Mouse (Mus musculus) cerebellum, adult 2 months (tissue): ENCODE data around the gene L3mbtl4. TPM values are rescaled to one million over a fixed set of nuclear protein-coding genes. Genes with fewer than 3 reads are reported as not detected.
A peak's percentile ranks its signal among the peaks of the same experiment; 100 is the strongest.

Source experiments
- DNase-seq, 2 experiments: peaks; one replicate each; pipeline ENCODE4 v3.0.0; 2021
- H3K27ac ChIP-seq: fragments of 200-500 bp; 2 replicates; pipeline ENCODE4 v1.5.1; 2012; ENCODE audit warnings: low read length, control low read depth, inconsistent platforms; ENCODE audit not compliant: insufficient read depth
- H3K27me3 ChIP-seq: fragments of 200-500 bp; 2 replicates; pipeline ENCODE4 v1.6.1; 2012; ENCODE audit warnings: inconsistent platforms, mild to moderate bottlenecking, low read length, moderate library complexity; ENCODE audit not compliant: control insufficient read depth, insufficient read depth
- H3K4me1 ChIP-seq: fragments of 200-500 bp; 2 replicates; pipeline ENCODE4 v1.6.1; 2011; ENCODE audit warnings: low read length; ENCODE audit not compliant: control insufficient read depth, insufficient read depth
- H3K4me3 ChIP-seq: fragments of 200-500 bp; replicated peaks from 2 replicates; pipeline ENCODE3; 2011; ENCODE audit warnings: mild to moderate bottlenecking, low read depth, low read length, control low read depth; ENCODE audit not compliant: insufficient read depth
- CTCF ChIP-seq: fragments of 200-500 bp; IDR thresholded peaks from 2 replicates; pipeline ENCODE4 v1.5.1; 2011; ENCODE audit warnings: low read depth, mild to moderate bottlenecking, control low read depth, low read length, moderate library complexity, borderline replicate concordance; ENCODE audit not compliant: insufficient read depth
- POLR2A ChIP-seq: fragments of 200-500 bp; IDR thresholded peaks from 2 replicates; pipeline ENCODE4 v1.6.1; 2011; ENCODE audit warnings: low read length, control low read depth, borderline replicate concordance; ENCODE audit not compliant: insufficient read depth
- WGBS: fragments of 180-500 bp; shearing (Covaris S2); methylation state at CpG from one replicate; pipeline ENCODE4 v1.1.7; 2018; 5-methylcytosine and 5-hydroxymethylcytosine counted together
- polyA plus RNA-seq: library from polyadenylated mRNA; depleted of rRNA; stranded (reverse); fragments of >200 nt; gene quantifications from 2 replicates; pipeline ENCODE4 v1.2.3, GENCODE M21; 2012; rRNA removed

The L3mbtl4 gene
- polyA plus RNA-seq: 1.1 and 1.4 TPM in 2 replicates

DNA sequence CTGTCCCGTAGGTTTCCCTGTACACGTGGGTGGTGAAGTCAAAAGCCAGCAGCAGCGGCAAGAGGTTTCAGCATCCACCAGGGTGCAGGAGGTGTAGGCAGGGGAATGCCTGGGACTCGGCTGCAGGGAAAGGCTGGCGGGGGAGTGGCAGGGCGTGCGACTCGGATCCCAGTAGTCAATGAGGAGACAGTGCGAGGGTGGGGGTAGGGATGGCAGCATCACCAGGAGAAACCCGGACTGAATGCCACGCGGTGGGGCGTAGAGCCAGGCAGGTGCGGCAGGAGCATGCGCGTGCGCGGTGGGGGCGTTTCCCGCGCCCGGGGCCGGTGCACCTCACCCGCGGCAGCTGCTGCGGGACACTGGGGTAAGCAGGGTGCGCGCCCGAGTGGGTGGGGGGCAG is at the start of gene L3mbtl4:
Gene L3mbtl4 (plus strand): TSS at position 271 of the 400 bp plus-strand sequence.
- WGBS: 2% methylated on average over 29 of the region's 29 CpGs
- Histone ChIP-seq H3K4me1 (no peaks in the 10 kb centered on the region; the same call in 1 of the 2 replicates), H3K4me3 (peak within 1 kb of the TSS; percentile 17), H3K27ac (no peak within 1 kb of the TSS), H3K27me3 (no peaks in the 10 kb centered on the region)
- TF ChIP-seq POLR2A (no peak), CTCF (no peak)
- peak; percentile 37 to 47 for DNase-seq

DNA sequence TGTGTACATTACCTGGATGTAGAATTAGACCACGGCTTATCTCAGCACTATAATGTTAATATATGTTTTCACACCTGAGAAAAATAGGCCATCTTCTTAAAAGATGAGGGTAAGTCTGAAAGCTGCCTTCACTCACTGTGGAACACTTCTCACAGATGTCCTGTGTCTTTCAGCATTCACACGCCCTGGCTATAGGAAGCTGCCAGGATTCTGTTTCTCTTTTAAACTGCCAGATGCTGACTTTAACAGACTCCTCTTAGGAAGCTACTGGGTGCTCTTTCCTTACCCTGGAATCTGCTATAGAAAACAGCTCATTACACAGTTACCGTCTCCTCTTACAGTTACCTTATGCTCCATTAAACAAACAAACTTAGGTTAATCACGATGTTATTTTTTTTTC is 43.1 kb upstream of the L3mbtl4 start:
- Histone ChIP-seq H3K27me3 (no peaks in the 10 kb centered on the region), H3K27ac (no peak overlapping the region), H3K4me3 (no peak overlapping the region), H3K4me1 (no peaks in the 10 kb centered on the region; the same call in 1 of the 2 replicates)
- 83% methylated on average over 4 of the region's 4 CpGs for WGBS
- DNase-seq: no peak
- TF ChIP-seq POLR2A (no peak), CTCF (no peak)

DNA sequence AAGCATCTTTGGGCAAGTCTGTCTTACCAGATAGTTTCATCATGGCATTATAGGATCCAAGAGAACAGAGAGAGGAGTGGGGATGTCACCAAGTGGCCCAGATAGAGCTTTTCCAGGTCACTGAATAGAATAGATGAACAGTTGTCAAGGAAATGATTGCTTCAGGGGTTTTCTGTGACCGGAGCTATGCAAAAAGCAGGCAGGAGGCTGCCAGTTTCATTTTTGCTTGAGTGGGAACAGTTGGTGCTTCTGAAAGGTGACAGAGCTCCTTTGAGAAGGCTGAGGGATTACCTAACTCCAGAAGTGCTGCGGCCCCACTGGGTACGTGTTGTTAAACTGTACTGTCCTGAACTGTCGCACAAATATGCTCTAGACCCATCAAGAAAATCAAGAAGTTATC is 38.2 kb upstream of the L3mbtl4 start:
- TF ChIP-seq POLR2A: no peak
- no peak for TF ChIP-seq CTCF
- Histone ChIP-seq H3K4me1 (no peaks in the 10 kb centered on the region; the same call in 1 of the 2 replicates), H3K27me3 (no peaks in the 10 kb centered on the region), H3K27ac (no peak overlapping the region), H3K4me3 (no peak overlapping the region)
- 27% methylated on average over 4 of the region's 4 CpGs for WGBS
- DNase-seq: peak; percentile 9 to 59

DNA sequence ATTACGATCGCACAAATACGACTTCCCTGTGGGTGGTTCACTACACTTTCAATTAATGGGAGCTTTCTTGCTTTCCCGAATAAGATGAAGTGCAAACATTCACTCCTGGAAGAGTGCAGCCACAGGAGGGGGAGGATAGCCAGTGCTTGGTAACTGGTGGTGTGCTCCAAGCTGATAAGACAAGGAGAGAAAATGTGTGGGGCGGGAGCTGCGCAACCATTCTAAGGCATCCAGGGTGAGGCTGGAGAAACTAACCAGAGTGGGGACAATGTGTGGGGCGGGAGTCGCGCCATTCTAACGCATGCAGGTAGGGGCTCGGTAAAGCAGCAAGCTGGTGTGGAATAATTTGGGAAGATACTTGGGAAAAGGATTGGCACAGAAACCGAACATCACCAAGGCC is 36.6 kb upstream of the L3mbtl4 start:
- H3K27ac ChIP-seq: no peak overlapping the region
- DNase-seq: no peak
- WGBS: 94% methylated on average over 12 of the region's 12 CpGs
- H3K4me1 ChIP-seq: no peaks in the 10 kb centered on the region; the same call in 1 of the 2 replicates
- no peaks in the 10 kb centered on the region for H3K27me3 ChIP-seq
- no peak overlapping the region for H3K4me3 ChIP-seq
- TF ChIP-seq CTCF (no peak), POLR2A (no peak)

DNA sequence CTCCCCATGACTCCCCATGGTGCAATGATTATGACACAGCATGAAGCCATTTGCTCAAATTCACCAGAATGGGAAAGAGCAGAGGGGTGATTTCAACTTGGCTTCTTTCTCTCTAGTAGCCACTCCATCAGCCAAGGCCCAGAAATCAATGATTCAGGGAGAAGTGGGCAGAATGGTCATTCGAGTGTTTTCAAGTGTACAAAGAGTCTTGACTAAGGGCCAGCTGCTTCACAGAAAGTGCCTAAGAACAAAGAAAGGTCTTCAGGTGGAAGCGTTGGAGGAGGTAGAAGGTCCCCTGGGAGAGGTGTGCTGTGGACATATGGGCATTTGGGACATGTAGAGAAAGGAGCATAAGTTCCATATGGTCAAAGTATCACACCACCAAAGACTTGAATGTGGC is 33.4 kb upstream of the L3mbtl4 start:
- 6% methylated on average over 2 of the region's 2 CpGs for WGBS
- H3K27ac ChIP-seq: no peak overlapping the region

DNA sequence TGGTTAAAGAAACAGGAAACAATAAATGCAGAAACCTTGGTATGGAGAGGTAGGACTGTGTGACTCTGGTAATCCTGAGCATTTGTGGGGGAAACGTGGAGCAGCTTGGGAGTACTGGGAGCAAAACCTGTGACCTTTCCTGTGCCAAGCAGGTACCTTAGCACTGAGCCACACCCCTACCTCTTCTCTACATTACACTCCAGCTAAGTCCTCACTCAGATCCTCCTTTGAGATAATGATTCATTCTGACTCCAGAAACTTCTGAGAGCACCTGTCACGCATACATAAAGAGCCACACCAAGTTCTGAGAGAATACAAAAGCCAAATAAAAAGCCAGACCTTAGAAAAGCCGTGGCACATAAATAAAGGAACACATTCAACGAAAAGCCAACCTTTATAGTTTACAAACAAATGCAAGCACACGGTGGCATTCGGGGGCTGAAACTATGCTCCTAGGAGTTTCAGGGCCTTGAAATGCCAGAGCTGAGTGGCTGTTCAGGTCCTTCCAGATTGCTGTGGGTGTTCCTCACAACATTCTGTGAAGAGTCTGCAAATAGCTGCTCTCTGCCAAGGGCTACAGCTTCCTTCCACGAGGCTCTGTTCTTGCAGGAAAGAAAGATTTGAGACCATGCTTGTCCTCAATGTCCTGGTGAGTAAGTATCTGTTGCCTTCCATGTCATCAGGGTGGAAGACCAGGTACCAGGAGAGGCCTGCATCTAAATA is 8.6 kb upstream of the L3mbtl4 start:
- no peak for DNase-seq
- Histone ChIP-seq H3K27ac (no peak overlapping the region), H3K4me3 (no peak overlapping the region), H3K27me3 (no peaks in the 10 kb centered on the region), H3K4me1 (no peaks in the 10 kb centered on the region)
- 70% methylated on average over 7 of the region's 7 CpGs for WGBS
- TF ChIP-seq CTCF (no peak), POLR2A (no peak)

More for the DNA sequence above, 33.4 kb upstream of the L3mbtl4 start:
- Histone ChIP-seq H3K4me1 (no peaks in the 10 kb centered on the region; the same call in 1 of the 2 replicates), H3K27me3 (no peaks in the 10 kb centered on the region), H3K4me3 (no peak overlapping the region)
- DNase-seq: no peak
- TF ChIP-seq POLR2A: no peak
- no peak for TF ChIP-seq CTCF

DNA sequence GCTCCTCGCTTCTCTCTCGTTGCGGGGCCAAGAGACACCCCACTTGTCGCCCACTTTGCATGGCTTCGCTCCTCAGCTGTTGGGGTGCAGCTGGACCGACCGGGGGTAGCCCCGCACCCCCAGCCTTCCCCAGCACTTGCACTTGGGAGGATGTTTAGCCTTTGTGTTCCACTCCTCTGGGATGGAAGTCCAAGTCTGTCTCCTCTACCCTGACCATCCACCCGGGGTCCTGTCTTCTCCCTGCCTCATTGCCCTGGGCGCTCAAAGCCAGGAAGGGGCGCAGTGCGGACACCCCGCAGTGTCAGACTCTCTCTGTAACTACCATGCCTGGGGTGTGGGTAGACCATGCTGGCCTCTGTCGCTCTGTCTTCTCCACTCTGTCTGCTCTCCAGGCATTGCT is 357 bp downstream of the L3mbtl4 start:
- H3K4me3 ChIP-seq: peak overlapping the region; percentile 17
- WGBS: 4% methylated on average over 14 of the region's 14 CpGs
- no peak overlapping the region for H3K27ac ChIP-seq
- peak in 1 of 2 experiments; percentile 7 for DNase-seq
- H3K27me3 ChIP-seq: no peaks in the 10 kb centered on the region
- H3K4me1 ChIP-seq: no peaks in the 10 kb centered on the region; the same call in 1 of the 2 replicates
- TF ChIP-seq CTCF: no peak
- no peak for TF ChIP-seq POLR2A

DNA sequence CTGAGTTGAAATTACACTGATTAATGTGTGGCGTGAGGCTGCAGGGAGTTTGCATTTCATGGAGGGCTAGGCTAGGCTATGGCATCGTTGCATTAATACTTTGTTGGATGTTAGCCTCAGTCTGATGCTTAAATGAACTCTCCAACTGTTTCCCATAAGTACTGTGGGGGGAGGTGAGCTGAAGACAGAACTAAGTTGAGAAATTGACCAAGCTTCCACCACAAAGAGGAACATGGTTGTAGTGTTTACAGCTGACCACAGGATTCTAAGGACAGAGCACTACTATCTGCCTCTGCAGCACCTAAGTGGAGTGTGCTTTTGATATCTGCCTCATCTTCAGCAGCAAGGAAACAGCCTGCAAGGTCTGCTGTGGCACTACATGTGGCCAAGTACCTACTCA is 1.5 kb downstream of the L3mbtl4 start:
- H3K27ac ChIP-seq: no peak overlapping the region
- H3K4me3 ChIP-seq: no peak overlapping the region
- no peak for DNase-seq
- 43% methylated on average over 2 of the region's 2 CpGs for WGBS
- no peaks in the 10 kb centered on the region; the same call in 1 of the 2 replicates for H3K4me1 ChIP-seq
- H3K27me3 ChIP-seq: no peaks in the 10 kb centered on the region
- TF ChIP-seq CTCF: no peak
